Mouse (Mus musculus) bone marrow macrophage, adult 2 months (primary cell): ENCODE results near the gene Rabepk. TPM values are rescaled to one million over a fixed set of nuclear protein-coding genes. Genes with fewer than 3 reads are reported as not detected.

ENCODE experiments used
- H3K27ac ChIP-seq: 2 replicates; pipeline ENCODE4 v1.5.1; 2012; ENCODE audit warnings: low read depth, low read length; ENCODE audit not compliant: insufficient read depth
- H3K4me1 ChIP-seq: 2 replicates; pipeline ENCODE4 v1.6.1; 2012; ENCODE audit warnings: low read length; ENCODE audit not compliant: control insufficient read depth, insufficient read depth
- H3K4me3 ChIP-seq: 2 replicates; pipeline ENCODE4 v1.5.1; 2012; ENCODE audit warnings: mild to moderate bottlenecking, low read length, moderate library complexity; ENCODE audit not compliant: insufficient read depth
- CTCF ChIP-seq: IDR thresholded peaks from 2 replicates; pipeline ENCODE4 v1.5.1; 2012; ENCODE audit warnings: low read depth, mild to moderate bottlenecking, low read length, moderate library complexity
- POLR2A ChIP-seq: IDR thresholded peaks from 2 replicates; pipeline ENCODE4 v1.6.1; 2012; ENCODE audit warnings: mild to moderate bottlenecking, low read depth, low read length, borderline replicate concordance
- polyA plus RNA-seq: library from polyadenylated mRNA; stranded (reverse); fragments of >200 nt; gene quantifications from 2 replicates; pipeline ENCODE4 v1.2.4, GENCODE M21; 2012; ENCODE audit not compliant: missing spikeins, insufficient read depth, insufficient read length

Gene Rabepk
- polyA plus RNA-seq, 1 experiment: 10.2 TPM

DNA sequence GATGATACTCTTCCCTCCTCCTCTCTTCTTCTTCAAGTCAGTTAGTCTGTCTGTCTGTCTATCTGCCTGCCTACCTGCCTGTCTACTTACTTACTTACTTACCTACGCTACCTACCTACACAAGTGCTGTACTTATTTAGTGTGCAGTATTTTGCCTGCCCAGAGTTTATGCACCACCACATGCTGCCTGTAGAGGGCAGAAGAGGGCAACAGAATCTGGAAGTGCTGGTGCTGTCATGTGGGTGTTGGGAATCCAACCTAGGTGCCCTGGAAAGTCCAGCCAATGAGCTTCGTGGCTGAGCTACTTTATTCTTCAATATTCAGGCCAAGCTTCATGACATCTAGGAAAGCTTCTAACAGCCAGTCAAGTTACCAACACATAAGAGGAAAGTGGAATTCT, 15.6 kb downstream of the Rabepk start:
- Histone ChIP-seq H3K4me1 (no peaks in the 10 kb centered on the region), H3K27ac (no peak overlapping the region), H3K4me3 (no peak overlapping the region)

GRCm38 (mm10) chr2:34783064-34784020, 16.4 kb downstream of the Rabepk start:
- Histone ChIP-seq H3K4me3 (no peak overlapping the region), H3K27ac (no peak overlapping the region), H3K4me1 (no peaks in the 10 kb centered on the region)
- no peak for TF ChIP-seq POLR2A
- no peak for TF ChIP-seq CTCF

More for the DNA sequence above, 15.6 kb downstream of the Rabepk start:
- peak; percentile 62 for TF ChIP-seq CTCF
- no peak for TF ChIP-seq POLR2A

DNA sequence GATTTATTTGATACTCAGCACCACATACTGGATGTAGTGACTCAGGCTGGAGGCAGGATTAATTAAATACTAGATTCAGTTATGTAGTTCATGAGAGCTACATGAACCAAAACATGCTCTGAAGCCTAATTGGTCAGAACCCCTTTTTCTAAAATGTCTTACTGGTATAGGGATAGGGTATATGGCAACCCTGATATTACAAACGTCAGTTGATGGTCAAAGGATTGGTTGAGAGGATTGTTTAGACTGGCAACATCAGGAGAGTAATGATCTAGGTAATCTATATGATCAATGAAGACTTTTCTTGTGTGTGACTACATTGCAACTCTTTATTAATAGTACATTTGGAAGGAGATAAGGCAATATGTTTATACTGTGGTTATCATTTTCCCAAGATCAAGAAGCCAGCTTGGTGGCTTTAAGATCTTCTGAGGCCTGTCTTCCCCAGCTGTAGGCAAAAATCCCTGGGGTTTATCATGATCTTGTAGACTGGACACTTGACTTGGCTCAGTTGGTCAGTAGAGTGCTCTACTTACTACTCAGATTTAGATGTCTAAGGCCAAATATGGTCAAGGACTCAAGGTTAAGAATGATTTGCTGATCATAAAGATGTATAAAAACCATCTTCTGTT, 22.4 kb downstream of the Rabepk start:
- TF ChIP-seq CTCF: no peak
- TF ChIP-seq POLR2A: no peak
- Histone ChIP-seq H3K4me3 (no peak overlapping the region), H3K4me1 (peaks cover 15% of the 10 kb centered on the region)

GRCm38 (mm10) chr2:34774493-34774892, 25.2 kb downstream of the Rabepk start:
- peaks cover 22% of the 10 kb centered on the region for H3K4me1 ChIP-seq
- H3K4me3 ChIP-seq: peak overlapping the region; percentile 95
- no peak for TF ChIP-seq CTCF
- no peak overlapping the region for H3K27ac ChIP-seq

More for the DNA sequence above, 22.4 kb downstream of the Rabepk start:
- H3K27ac ChIP-seq: no peak overlapping the region

DNA sequence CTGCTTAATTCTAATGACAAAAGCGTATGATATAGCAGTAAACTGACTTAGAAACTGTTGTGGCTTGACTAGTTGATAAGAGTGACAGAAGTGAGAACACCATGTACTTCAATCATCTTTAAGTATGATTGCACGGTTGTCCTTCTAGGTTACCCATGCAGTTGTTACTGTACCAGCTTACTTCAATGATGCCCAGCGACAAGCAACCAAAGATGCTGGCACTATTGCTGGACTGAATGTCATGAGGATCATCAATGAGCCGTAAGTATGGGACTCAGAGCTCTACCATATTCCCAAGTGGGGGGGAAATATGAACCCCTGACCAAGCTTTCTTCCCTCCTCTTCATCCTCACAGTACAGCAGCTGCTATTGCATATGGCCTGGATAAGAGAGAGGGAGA, 26.0 kb downstream of the Rabepk start:
- H3K4me1 ChIP-seq: peaks cover 22% of the 10 kb centered on the region
- H3K27ac ChIP-seq: no peak overlapping the region
- H3K4me3 ChIP-seq: peak overlapping the region; percentile 95
- TF ChIP-seq POLR2A (no peak), CTCF (no peak)

- H3K27ac ChIP-seq: peak overlapping the region; percentile 78
- H3K4me3 ChIP-seq: peak overlapping the region; percentile 95
- TF ChIP-seq CTCF: no peak
- TF ChIP-seq POLR2A: no peak
- H3K4me1 ChIP-seq: peaks cover 22% of the 10 kb centered on the region
These were observed 27.2 kb downstream of the Rabepk start for GRCm38 (mm10) chr2:34772252-34773235.

DNA sequence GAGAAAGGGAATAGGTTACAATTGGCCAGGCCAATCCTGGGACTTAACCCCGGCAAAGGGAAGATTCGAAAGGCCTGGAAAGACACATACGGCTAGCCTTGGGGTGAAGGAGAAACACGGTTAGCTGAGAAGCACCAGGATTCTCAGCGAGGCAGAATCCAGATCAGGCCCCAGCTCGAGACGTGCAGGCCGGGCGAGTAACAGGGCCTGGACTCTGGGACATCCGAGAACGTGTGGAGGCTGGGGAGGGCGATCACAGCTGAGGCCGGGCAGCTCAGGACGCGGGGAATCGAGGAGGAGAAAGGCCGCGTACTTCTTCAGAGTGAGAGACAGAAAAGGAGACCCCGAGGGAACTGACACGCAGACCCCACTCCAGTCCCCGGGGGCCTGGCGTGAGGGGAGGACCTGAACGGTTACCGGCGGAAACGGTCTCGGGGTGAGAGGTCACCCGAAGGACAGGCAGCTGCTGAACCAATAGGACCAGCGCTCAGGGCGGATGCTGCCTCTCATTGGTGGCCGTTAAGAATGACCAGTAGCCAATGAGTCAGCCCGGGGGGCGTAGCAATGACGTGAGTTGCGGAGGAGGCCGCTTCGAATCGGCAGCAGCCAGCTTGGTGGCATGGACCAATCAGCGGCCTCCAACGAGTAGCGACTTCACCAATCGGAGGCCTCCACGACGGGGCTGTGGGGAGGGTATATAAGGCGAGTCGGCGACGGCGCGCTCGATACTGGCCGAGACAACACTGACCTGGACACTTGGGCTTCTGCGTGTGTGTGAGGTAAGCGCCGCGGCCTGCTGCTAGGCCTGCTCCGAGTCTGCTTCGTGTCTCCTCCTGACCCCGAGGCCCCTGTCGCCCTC, 28.1 kb downstream of the Rabepk start, which contains the start of gene Hspa5:
Hspa5 (plus strand) TSS at position 603 of the 859 bp plus-strand sequence.
- H3K4me3 ChIP-seq: peak within 1 kb of the TSS; percentile 95
- H3K27ac ChIP-seq: peak within 1 kb of the TSS; percentile 78
- TF ChIP-seq CTCF (no peak), POLR2A (peak; percentile 94)
- peaks cover 19% of the 10 kb centered on the region for H3K4me1 ChIP-seq

DNA sequence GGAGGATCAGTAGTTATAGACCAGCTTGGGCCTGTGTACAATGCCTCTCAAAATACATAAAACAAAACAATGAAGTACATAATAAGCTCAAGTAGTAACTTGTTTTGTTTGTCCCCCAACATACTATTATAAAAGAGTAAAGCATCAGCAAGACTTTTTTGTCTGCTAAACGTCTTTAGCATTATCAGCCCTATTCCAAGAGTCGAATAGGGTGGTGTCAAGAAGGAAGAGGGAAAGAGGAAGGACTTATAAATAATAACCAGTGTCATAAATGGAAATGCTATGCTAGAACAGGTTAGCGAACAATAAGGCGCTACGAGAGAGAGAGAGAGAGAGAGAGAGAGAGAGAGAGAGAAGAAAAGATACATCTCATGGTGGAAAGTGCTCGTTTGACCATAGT, 28.8 kb downstream of the Rabepk start:
- Histone ChIP-seq H3K4me3 (peak overlapping the region; percentile 87), H3K4me1 (peaks cover 14% of the 10 kb centered on the region), H3K27ac (peak overlapping the region; percentile 76)
- TF ChIP-seq CTCF: no peak
- TF ChIP-seq POLR2A: no peak
